Mouse (Mus musculus) cerebellum, adult 2 months (tissue): ENCODE measurements around the gene Gga3. TPM values are rescaled to one million over a fixed set of nuclear protein-coding genes. Genes with fewer than 3 reads are reported as not detected.

Experiments used
- DNase-seq, 2 experiments: peaks; one replicate each; pipeline ENCODE4 v3.0.0; 2021
- H3K27ac ChIP-seq: fragments of 200-500 bp; 2 replicates; pipeline ENCODE4 v1.5.1; 2012; ENCODE audit warnings: low read length, control low read depth, inconsistent platforms; ENCODE audit not compliant: insufficient read depth
- H3K27me3 ChIP-seq: fragments of 200-500 bp; 2 replicates; pipeline ENCODE4 v1.6.1; 2012; ENCODE audit warnings: inconsistent platforms, mild to moderate bottlenecking, low read length, moderate library complexity; ENCODE audit not compliant: control insufficient read depth, insufficient read depth
- H3K4me1 ChIP-seq: fragments of 200-500 bp; 2 replicates; pipeline ENCODE4 v1.6.1; 2011; ENCODE audit warnings: low read length; ENCODE audit not compliant: control insufficient read depth, insufficient read depth
- H3K4me3 ChIP-seq: fragments of 200-500 bp; replicated peaks from 2 replicates; pipeline ENCODE3; 2011; ENCODE audit warnings: mild to moderate bottlenecking, low read depth, low read length, control low read depth; ENCODE audit not compliant: insufficient read depth
- CTCF ChIP-seq: fragments of 200-500 bp; IDR thresholded peaks from 2 replicates; pipeline ENCODE4 v1.5.1; 2011; ENCODE audit warnings: low read depth, mild to moderate bottlenecking, control low read depth, low read length, moderate library complexity, borderline replicate concordance; ENCODE audit not compliant: insufficient read depth
- POLR2A ChIP-seq: fragments of 200-500 bp; IDR thresholded peaks from 2 replicates; pipeline ENCODE4 v1.6.1; 2011; ENCODE audit warnings: low read length, control low read depth, borderline replicate concordance; ENCODE audit not compliant: insufficient read depth
- WGBS: fragments of 180-500 bp; shearing (Covaris S2); methylation state at CpG from one replicate; pipeline ENCODE4 v1.1.7; 2018; 5-methylcytosine and 5-hydroxymethylcytosine counted together
- polyA plus RNA-seq: library from polyadenylated mRNA; depleted of rRNA; stranded (reverse); fragments of >200 nt; gene quantifications from 2 replicates; pipeline ENCODE4 v1.2.3, GENCODE M21; 2012

Gene Gga3
- polyA plus RNA-seq, 1 experiment, result 64.2 TPM

- Histone ChIP-seq H3K4me1 (peaks cover 15% of the 10 kb centered on the region; the same call in 1 of the 2 replicates), H3K27me3 (no peaks in the 10 kb centered on the region), H3K27ac (no peak overlapping the region), H3K4me3 (no peak overlapping the region)
- DNase-seq, result no peak
- TF ChIP-seq CTCF, result no peak
- WGBS, result 89% methylated on average over 4 of the region's 4 CpGs
These were observed 2.7 kb downstream of the Gga3 start for GRCm38 (mm10) chr11:115601174-115601573.

- no peak for TF ChIP-seq CTCF
- TF ChIP-seq POLR2A, result no peak
- H3K27me3 ChIP-seq, result no peaks in the 10 kb centered on the region
- H3K4me3 ChIP-seq, result no peak overlapping the region
- H3K4me1 ChIP-seq, result peaks cover 15% of the 10 kb centered on the region; the same call in 1 of the 2 replicates
- WGBS, result 95% methylated on average over 15 of the region's 15 CpGs
- no peak overlapping the region for H3K27ac ChIP-seq
- no peak for DNase-seq
These were observed 3.1 kb downstream of the Gga3 start for GRCm38 (mm10) chr11:115600743-115601142.

GRCm38 (mm10) chr11:115599722-115600121, 4.1 kb downstream of the Gga3 start:
- TF ChIP-seq POLR2A (no peak), CTCF (no peak)
- Histone ChIP-seq H3K4me3 (no peak overlapping the region), H3K27ac (no peak overlapping the region; the same call in 1 of the 2 replicates), H3K27me3 (no peaks in the 10 kb centered on the region), H3K4me1 (peaks cover 15% of the 10 kb centered on the region; the same call in 1 of the 2 replicates)
- 63% methylated on average over 7 of the region's 7 CpGs for WGBS
- no peak for DNase-seq

GRCm38 (mm10) chr11:115598309-115598708, 5.5 kb downstream of the Gga3 start:
- H3K4me1 ChIP-seq, result peaks cover 15% of the 10 kb centered on the region; the same call in 1 of the 2 replicates
- TF ChIP-seq CTCF, result no peak
- TF ChIP-seq POLR2A, result no peak
- H3K27me3 ChIP-seq, result no peaks in the 10 kb centered on the region
- no peak for DNase-seq
- H3K4me3 ChIP-seq, result no peak overlapping the region
- 91% methylated on average over 4 of the region's 4 CpGs for WGBS
- no peak overlapping the region for H3K27ac ChIP-seq

GRCm38 (mm10) chr11:115595209-115595608, 8.6 kb downstream of the Gga3 start:
- H3K4me3 ChIP-seq, result no peak overlapping the region
- TF ChIP-seq POLR2A, result no peak
- TF ChIP-seq CTCF, result no peak
- H3K4me1 ChIP-seq, result 0 out of 2 replicates have a peak, but pooled peaks cover 4% of the 10 kb centered on the region
- H3K27ac ChIP-seq, result no peak overlapping the region
- no peaks in the 10 kb centered on the region for H3K27me3 ChIP-seq
- 95% methylated on average over 3 of the region's 3 CpGs for WGBS
- DNase-seq, result no peak

GRCm38 (mm10) chr11:115590526-115591075, 13.2 kb downstream of the Gga3 start:
- TF ChIP-seq CTCF (no peak), POLR2A (no peak)
- no peaks in the 10 kb centered on the region for H3K4me1 ChIP-seq
- 87% methylated on average over 2 of the region's 2 CpGs for WGBS
- no peak overlapping the region for H3K27ac ChIP-seq
- H3K4me3 ChIP-seq, result no peak overlapping the region
- no peak for DNase-seq
- no peaks in the 10 kb centered on the region for H3K27me3 ChIP-seq

GRCm38 (mm10) chr11:115587984-115588383, 15.9 kb downstream of the Gga3 start:
- WGBS, result 56% methylated on average over 9 of the region's 9 CpGs

GRCm38 (mm10) chr11:115586403-115586802, 17.4 kb downstream of the Gga3 start:
- H3K4me3 ChIP-seq, result no peak overlapping the region
- DNase-seq, result no peak
- no peaks in the 10 kb centered on the region for H3K4me1 ChIP-seq
- no peaks in the 10 kb centered on the region for H3K27me3 ChIP-seq
- H3K27ac ChIP-seq, result no peak overlapping the region
- TF ChIP-seq POLR2A (no peak), CTCF (no peak)
- WGBS, result 91% methylated on average over 9 of the region's 9 CpGs

More at GRCm38 (mm10) chr11:115587984-115588383, 15.9 kb downstream of the Gga3 start:
- H3K27ac ChIP-seq, result no peak overlapping the region
- no peak for DNase-seq
- H3K4me1 ChIP-seq, result no peaks in the 10 kb centered on the region
- no peaks in the 10 kb centered on the region for H3K27me3 ChIP-seq
- H3K4me3 ChIP-seq, result no peak overlapping the region
- TF ChIP-seq POLR2A (no peak), CTCF (no peak)
